ENCODE assay signal across 8 mouse cellular contexts in the genomic region with DNA sequence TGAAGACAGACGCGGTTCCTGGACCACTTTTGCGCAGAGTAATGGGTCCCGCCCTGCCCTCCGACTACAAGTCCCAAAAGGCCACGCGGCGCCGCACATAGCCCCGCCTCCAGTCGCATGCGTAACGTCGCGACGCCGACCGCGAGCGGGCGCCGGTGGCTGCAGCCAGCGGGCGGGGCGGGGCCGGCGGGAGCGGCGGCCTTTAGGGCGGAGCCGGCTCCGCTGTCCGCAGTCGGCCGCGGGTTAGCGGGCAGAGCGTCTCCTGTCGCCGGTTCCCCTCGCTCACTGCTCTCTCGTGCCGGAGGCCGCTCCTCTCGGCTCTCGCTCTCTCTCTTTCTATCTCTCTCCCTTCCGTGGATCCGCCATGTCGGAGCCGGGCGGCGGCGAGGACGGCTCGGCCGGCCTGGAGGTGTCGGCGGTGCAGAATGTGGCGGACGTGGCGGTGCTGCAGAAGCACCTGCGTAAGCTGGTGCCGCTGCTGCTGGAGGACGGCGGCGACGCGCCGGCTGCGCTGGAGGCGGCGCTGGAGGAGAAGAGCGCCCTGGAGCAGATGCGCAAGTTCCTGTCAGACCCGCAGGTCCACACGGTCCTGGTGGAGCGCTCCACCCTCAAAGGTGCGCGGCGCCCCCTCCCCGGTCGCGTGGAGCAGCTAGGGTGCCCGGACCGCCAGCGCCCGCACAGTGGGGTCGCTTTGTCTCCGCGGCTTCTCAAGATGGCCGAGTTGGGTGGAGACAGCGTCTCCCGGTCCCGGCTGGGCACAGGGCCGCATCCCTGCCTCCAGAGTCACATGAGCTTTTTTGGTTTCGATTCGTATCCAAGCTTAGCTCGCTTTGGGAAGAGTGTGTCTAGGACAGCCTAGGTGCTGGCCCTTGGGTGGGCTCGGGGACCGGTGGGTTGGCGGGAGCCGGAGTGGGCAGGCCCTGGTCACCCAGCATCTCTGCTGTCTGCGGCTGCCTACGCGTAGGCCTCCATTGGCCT. TPM values are rescaled to one million over a fixed set of nuclear protein-coding genes. Genes with fewer than 3 reads are reported as not detected.
A peak's percentile ranks its signal among the peaks of the same experiment; 100 is the strongest.
DNase-seq lines count a peak whose midpoint lies in the region; ATAC-seq and TF ChIP-seq lines count a peak whose summit lies in the region.

Gene Dync1h1 (plus strand): TSS at position 212 of the 978 bp plus-strand sequence.

- peak within 1 kb of the TSS; percentile 91 for H3K4me2 ChIP-seq in CH12.LX (ENCODE audit: insufficient read depth, low read depth, poor library complexity, severe bottlenecking)
- H3K4me2 ChIP-seq in forebrain, embryonic 12.5 days, result peak within 1 kb of the TSS; percentile 83
- H3K4me2 ChIP-seq in heart, postnatal 0 days (ENCODE audit: low read depth, low read length), result peak within 1 kb of the TSS; percentile 79
- H3K4me2 ChIP-seq in liver, embryonic 16.5 days (ENCODE audit: low read depth, low read length), result peak within 1 kb of the TSS; percentile 75
- H3K4me2 ChIP-seq in neural tube, embryonic 13.5 days, result peak within 1 kb of the TSS; percentile 93

- no peaks in the 10 kb centered on the region for H3K9me3 ChIP-seq in CH12.LX (replicated peaks; ENCODE audit: low read length)
- H3K9me3 ChIP-seq in forebrain, embryonic 12.5 days, result no peaks in the 10 kb centered on the region
- H3K9me3 ChIP-seq in heart, postnatal 0 days (replicated peaks; ENCODE audit: control insufficient read depth, low read length), result no peaks in the 10 kb centered on the region
- H3K9me3 ChIP-seq in liver, embryonic 16.5 days (replicated peaks; ENCODE audit: control insufficient read depth, low read length), result no peaks in the 10 kb centered on the region
- no peaks in the 10 kb centered on the region for H3K9me3 ChIP-seq in neural tube, embryonic 13.5 days

- peak; percentile 96 for ATAC-seq in forebrain, embryonic 12.5 days (ENCODE audit: low FRiP score)
- peak; percentile 95 for ATAC-seq in heart, postnatal 0 days (ENCODE audit: insufficient read depth, low read depth)
- ATAC-seq in liver, embryonic 16.5 days (ENCODE audit: low read depth), result peak; percentile 93
- peak; percentile 95 for ATAC-seq in neural tube, embryonic 13.5 days (ENCODE audit: low read depth)

- peak within 1 kb of the TSS; percentile 78 for H3K9ac ChIP-seq in CH12.LX (ENCODE audit: insufficient read depth, low read depth)
- H3K9ac ChIP-seq in forebrain, embryonic 12.5 days, result peak within 1 kb of the TSS; percentile 94
- peak within 1 kb of the TSS; percentile 87 for H3K9ac ChIP-seq in heart, postnatal 0 days (replicated peaks; ENCODE audit: low read depth, low read length)
- peak within 1 kb of the TSS; percentile 94 for H3K9ac ChIP-seq in liver, embryonic 16.5 days (ENCODE audit: low read depth, low read length)
- peak within 1 kb of the TSS; percentile 99 for H3K9ac ChIP-seq in neural tube, embryonic 13.5 days

- TF ChIP-seq RAD21 in CH12.LX (IDR thresholded peaks at IDR 0.05; ENCODE audit: low read depth, low read length), result no peak

- in situ Hi-C loops in CH12.LX (cut with MboI; ENCODE audit: low pct_ligation_motif_present, low pct_unique_long_range_greater_than_20kb, low sequenced_read_pairs), result no loop called here

- peaks cover 9 to 47% of the 10 kb centered on the region in 2 experiments for H3K4me1 ChIP-seq in CH12.LX (ENCODE audit: control insufficient read depth in 1 of 2, insufficient read depth in 2 of 2)
- peaks cover 32% of the 10 kb centered on the region for H3K4me1 ChIP-seq in forebrain, embryonic 12.5 days
- H3K4me1 ChIP-seq in heart, postnatal 0 days (ENCODE audit: control insufficient read depth, insufficient read depth), result peaks cover 24% of the 10 kb centered on the region
- H3K4me1 ChIP-seq in liver, embryonic 16.5 days (ENCODE audit: control insufficient read depth, low read depth, low read length), result peaks cover 24% of the 10 kb centered on the region
- peaks cover 44% of the 10 kb centered on the region for H3K4me1 ChIP-seq in neural tube, embryonic 13.5 days (replicated peaks)
- H3K4me1 ChIP-seq in testis, adult 2 months (ENCODE audit: control insufficient read depth, insufficient read depth, low read length), result peaks cover 6% of the 10 kb centered on the region

- H3K79me2 ChIP-seq in CH12.LX (replicated peaks; ENCODE audit: control insufficient read depth, extremely low read depth, insufficient read depth, poor library complexity, severe bottlenecking), result peaks cover 37% of the 10 kb centered on the region

- peak; percentile 98 for TF ChIP-seq POLR2A in CH12.LX (IDR thresholded peaks at IDR 0.05; ENCODE audit: low read depth, low read length)
- peak; percentile 97 for TF ChIP-seq POLR2A in testis, adult 2 months (IDR thresholded peaks at IDR 0.05; ENCODE audit: control insufficient read depth, low read depth, low read length)

- TF ChIP-seq CTCF in CH12.LX (conservative IDR thresholded peaks at IDR 0.05 in 1 of 2, IDR thresholded peaks at IDR 0.05 in 1 of 2; ENCODE audit: low read depth in 2 of 2, low read length in 2 of 2), result no peak
- TF ChIP-seq CTCF in heart, postnatal 0 days (IDR thresholded peaks at IDR 0.05; ENCODE audit: low read depth), result 0 out of 2 replicates have a peak, but pooled peaks have one; percentile 2
- no peak for TF ChIP-seq CTCF in testis, adult 2 months (IDR thresholded peaks at IDR 0.05; ENCODE audit: control insufficient read depth, insufficient read depth, insufficient replicate concordance, low read depth, low read length)

- peak within 1 kb of the TSS; percentile 85 for H3K27ac ChIP-seq in CH12.LX (ENCODE audit: insufficient read depth, low read depth)
- H3K27ac ChIP-seq in forebrain, embryonic 12.5 days, result peak within 1 kb of the TSS; percentile 95
- peak within 1 kb of the TSS; percentile 93 for H3K27ac ChIP-seq in heart, postnatal 0 days (ENCODE audit: low read depth)
- peak within 1 kb of the TSS; percentile 97 for H3K27ac ChIP-seq in liver, embryonic 16.5 days (ENCODE audit: low read length)
- peak within 1 kb of the TSS; percentile 98 for H3K27ac ChIP-seq in neural tube, embryonic 13.5 days (replicated peaks)
- peak within 1 kb of the TSS; percentile 96 for H3K27ac ChIP-seq in testis, adult 2 months (ENCODE audit: control insufficient read depth, insufficient read depth, low read depth, low read length)

- DNase-seq in CH12.LX (ENCODE audit: extremely low read depth), result peak; percentile 89
- DNase-seq in c-Kit-positive CD71-positive TER-119-negative erythroid progenitor cells, embryonic 14.5 days (ENCODE audit: low read depth), result peak; percentile 86
- DNase-seq in heart, postnatal 0 days (ENCODE audit: low spot score), result peak; percentile 90
- DNase-seq in kidney, postnatal 4 days, result peak; percentile 96 to 97

- dilution Hi-C loops in CH12.LX (cut with MboI; ENCODE audit: extremely low pct_ligation_motif_present, extremely low pct_unique_long_range_greater_than_20kb, low sequenced_read_pairs), result no loop called here

- H3K36me3 ChIP-seq in CH12.LX (replicated peaks in 1 of 2; ENCODE audit: control insufficient read depth in 1 of 2, insufficient read depth in 1 of 2, low read length in 1 of 2), result peaks cover 0 to 2% of the 10 kb centered on the region in 2 experiments
- H3K36me3 ChIP-seq in forebrain, embryonic 12.5 days (replicated peaks), result peaks cover 3% of the 10 kb centered on the region; the same call in 1 of the 2 replicates
- no peaks in the 10 kb centered on the region for H3K36me3 ChIP-seq in heart, postnatal 0 days (replicated peaks; ENCODE audit: control insufficient read depth, insufficient read depth, low read length)
- no peaks in the 10 kb centered on the region for H3K36me3 ChIP-seq in liver, embryonic 16.5 days (ENCODE audit: control insufficient read depth, insufficient read depth)
- H3K36me3 ChIP-seq in neural tube, embryonic 13.5 days, result no peaks in the 10 kb centered on the region
- no peaks in the 10 kb centered on the region for H3K36me3 ChIP-seq in testis, adult 2 months (ENCODE audit: control insufficient read depth, insufficient read depth, low read length)

- no peaks in the 10 kb centered on the region for H3K27me3 ChIP-seq in CH12.LX (replicated peaks)
- peaks cover 17% of the 10 kb centered on the region for H3K27me3 ChIP-seq in forebrain, embryonic 12.5 days
- H3K27me3 ChIP-seq in heart, postnatal 0 days (ENCODE audit: control insufficient read depth, insufficient read depth, low read length), result no peaks in the 10 kb centered on the region
- no peaks in the 10 kb centered on the region; the same call in 1 of the 2 replicates for H3K27me3 ChIP-seq in liver, embryonic 16.5 days (ENCODE audit: control insufficient read depth, insufficient read depth, low read depth, low read length)
- H3K27me3 ChIP-seq in neural tube, embryonic 13.5 days, result peaks cover 15% of the 10 kb centered on the region
- no peaks in the 10 kb centered on the region for H3K27me3 ChIP-seq in testis, adult 2 months (ENCODE audit: control insufficient read depth, insufficient read depth, low read length)

- under 1% methylated on average over 75 of the region's 105 CpGs for WGBS in forebrain, embryonic 12.5 days
- WGBS in heart, postnatal 0 days, result under 1% methylated on average over 101 of the region's 105 CpGs
- under 1% methylated on average over 102 of the region's 105 CpGs for WGBS in liver, embryonic 16.5 days (ENCODE audit: insufficient replicate concordance)
- WGBS in neural tube, embryonic 13.5 days, result under 1% methylated on average over 105 of the region's 105 CpGs

- peak within 1 kb of the TSS; percentile 66 to 94 (median 94) for H3K4me3 ChIP-seq in CH12.LX (replicated peaks in 1 of 3; ENCODE audit: low read depth in 2 of 3, low read length in 2 of 3, poor library complexity in 1 of 3)
- peak within 1 kb of the TSS; percentile 88 for H3K4me3 ChIP-seq in forebrain, embryonic 12.5 days (replicated peaks)
- H3K4me3 ChIP-seq in heart, postnatal 0 days (ENCODE audit: low read depth, low read length), result peak within 1 kb of the TSS; percentile 93
- H3K4me3 ChIP-seq in liver, embryonic 16.5 days (ENCODE audit: low read depth, low read length), result peak within 1 kb of the TSS; percentile 98
- peak within 1 kb of the TSS; percentile 99 for H3K4me3 ChIP-seq in neural tube, embryonic 13.5 days
- H3K4me3 ChIP-seq in testis, adult 2 months (ENCODE audit: control insufficient read depth, low read depth, low read length), result peak within 1 kb of the TSS; percentile 98

- TF ChIP-seq EP300 in CH12.LX (IDR thresholded peaks at IDR 0.05; ENCODE audit: low read length), result no peak
- no peak for TF ChIP-seq EP300 in heart, postnatal 0 days (IDR thresholded peaks at IDR 0.05; ENCODE audit: low read depth)

TF ChIP-seq in CH12.LX, 34 proteins besides CTCF, POLR2A, EP300 and RAD21 (continues in another document):
- TF ChIP-seq UBTF (IDR thresholded peaks at IDR 0.05; ENCODE audit: low read depth, low read length), result peak; percentile 78

RNA-seq across cellular contexts. Expression of gene Dync1h1, which starts in this region (rescaled TPM):
- total RNA-seq in CH12.LX (2012; rRNA removed), result 96.1 and 114 TPM in 2 replicates
- 24.9 and 25.7 TPM in 2 replicates for total RNA-seq in CH12.LX (2014; rRNA removed)
- polyA plus RNA-seq in CH12.LX (2012; ENCODE audit: insufficient read length, low read depth), result 71.7 and 80.1 TPM in 2 replicates
- 97.5 and 98.8 TPM in 2 replicates for polyA plus RNA-seq in forebrain, embryonic 12.5 days (2016; fragmentation: Nextera tagmentation; extraction: Ambion mirVana)
- total RNA-seq in heart, postnatal 0 days (2014; rRNA removed; ENCODE audit: low replicate concordance), result 100 and 126 TPM in 2 replicates
- 25.9 and 31.2 TPM in 2 replicates for polyA plus RNA-seq in heart, postnatal 0 days (2015; fragmentation: Nextera tagmentation; extraction: Ambion mirVana)
- 10.0 and 13.6 TPM in 2 replicates for polyA plus RNA-seq in liver, embryonic 16.5 days (2015; fragmentation: Nextera tagmentation; extraction: Ambion mirVana)
- polyA plus RNA-seq in neural tube, embryonic 13.5 days (2015; fragmentation: Nextera tagmentation; extraction: Ambion mirVana), result 73.6 and 76.8 TPM in 2 replicates
- 214 and 240 TPM in 2 replicates for polyA plus RNA-seq in testis, adult 2 months (2012; rRNA removed)

Comparison
In these comparisons a context has a peak if more than half of its experiments do, and no peak if none do; other contexts are left out.
1. Peak in every context shown above with its lines: DNase-seq, ATAC-seq, H3K4me3 ChIP-seq and H3K27ac ChIP-seq.